Mouse (Mus musculus): ENCODE data around the gene Mfsd2a.
A peak's percentile ranks its signal among the peaks of the same experiment; 100 is the strongest.

The Mfsd2a gene

DNA sequence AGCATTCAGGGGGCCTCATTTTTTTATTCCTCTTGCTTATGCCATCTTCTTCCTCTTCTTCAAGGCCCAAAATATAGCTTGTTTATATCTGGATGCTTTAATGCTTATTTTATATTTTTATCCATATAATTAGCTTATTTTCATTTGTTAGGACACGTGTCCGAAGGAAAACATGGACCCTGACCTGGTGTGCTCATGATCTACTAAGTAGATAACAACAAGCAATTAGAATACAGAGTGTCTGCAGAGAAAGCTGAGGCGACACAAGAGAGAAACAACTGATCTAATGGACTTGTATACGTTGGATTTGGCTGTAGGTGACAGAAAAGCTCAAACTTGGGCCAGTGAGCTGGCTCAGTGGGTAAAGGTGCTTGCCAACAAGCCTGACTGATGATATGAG, 15.9 kb upstream of the Mfsd2a start:
- no peak for DNase-seq

GRCm38 (mm10) chr4:122974976-122975520, 14.1 kb upstream of the Mfsd2a start:
- DNase-seq, result no peak

- no peak for DNase-seq
Observed at GRCm38 (mm10) chr4:122972056-122972455, 11.1 kb upstream of the Mfsd2a start.

- no peak for DNase-seq
Observed at GRCm38 (mm10) chr4:122971646-122972045, 10.7 kb upstream of the Mfsd2a start.

GRCm38 (mm10) chr4:122971191-122971590, 10.2 kb upstream of the Mfsd2a start:
- DNase-seq, result no peak

- peak; percentile 15 to 42 for DNase-seq
Observed at GRCm38 (mm10) chr4:122968106-122968505, 7.1 kb upstream of the Mfsd2a start.

DNA sequence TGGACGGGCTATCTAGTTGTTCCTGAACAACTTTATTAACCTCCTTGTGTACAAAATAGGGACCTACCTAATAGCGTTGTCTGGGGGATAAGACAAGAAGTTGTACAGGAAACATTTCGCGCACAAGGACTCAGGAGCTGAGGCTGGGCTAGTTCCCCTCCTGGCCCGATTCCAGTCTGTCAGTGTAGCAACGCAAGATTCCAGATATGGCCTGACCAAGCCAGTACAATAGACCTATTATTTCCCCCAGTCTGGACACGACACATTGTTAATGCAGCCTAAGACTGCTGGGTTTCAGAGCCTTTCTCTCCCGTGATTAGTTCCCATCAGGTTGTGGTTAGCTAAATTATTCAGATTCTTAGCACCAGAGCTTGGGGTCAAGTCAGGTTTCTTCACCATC, 1.8 kb upstream of the Mfsd2a start:
- DNase-seq, result no peak

- no peak for DNase-seq
Observed at GRCm38 (mm10) chr4:122961589-122961988, 601 bp upstream of the Mfsd2a start.

DNA sequence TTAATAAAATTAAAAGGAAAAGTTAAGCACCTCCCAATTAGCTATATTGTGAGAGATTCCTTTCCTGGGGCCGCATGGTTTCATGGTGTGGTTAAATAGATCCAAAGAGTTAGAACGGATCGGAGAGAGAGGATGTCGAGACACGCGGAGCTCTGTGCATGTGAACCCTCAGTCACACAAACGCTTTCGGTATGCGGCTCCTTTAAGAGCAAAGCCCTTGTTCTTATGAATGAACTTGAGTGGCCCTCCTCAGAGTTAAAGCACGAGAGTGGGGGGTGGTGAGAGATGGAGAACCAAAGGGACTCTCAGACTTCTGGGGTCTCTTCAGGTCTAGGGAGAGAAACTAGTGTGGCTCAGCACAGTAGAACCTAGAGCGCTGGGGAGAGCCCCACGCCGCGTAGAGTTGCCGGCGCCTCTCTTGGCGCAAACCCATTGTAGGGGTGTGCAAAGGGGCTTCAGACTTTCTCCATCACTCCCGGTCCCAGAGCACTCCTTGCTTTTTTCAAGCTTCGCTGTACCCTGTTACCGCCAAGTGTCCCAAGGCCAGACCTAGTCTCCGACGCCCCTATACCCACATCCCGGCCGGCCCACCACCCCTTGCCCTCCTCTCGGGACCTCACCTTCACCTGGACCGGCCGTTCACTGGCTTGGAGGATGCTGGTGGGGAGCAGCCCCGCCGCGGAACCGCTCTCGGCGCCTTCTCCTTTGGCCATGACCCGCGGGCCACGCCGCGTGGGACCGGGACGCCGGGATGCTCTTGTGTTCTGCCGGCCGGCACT, 478 bp downstream of the Mfsd2a start:
- peak in 1 of 2 experiments; percentile 18 for DNase-seq

- no peak for DNase-seq
Observed at GRCm38 (mm10) chr4:122959816-122960215, 1.2 kb downstream of the Mfsd2a start.

- no peak for DNase-seq
Observed at GRCm38 (mm10) chr4:122958491-122959031, 2.4 kb downstream of the Mfsd2a start.

DNA sequence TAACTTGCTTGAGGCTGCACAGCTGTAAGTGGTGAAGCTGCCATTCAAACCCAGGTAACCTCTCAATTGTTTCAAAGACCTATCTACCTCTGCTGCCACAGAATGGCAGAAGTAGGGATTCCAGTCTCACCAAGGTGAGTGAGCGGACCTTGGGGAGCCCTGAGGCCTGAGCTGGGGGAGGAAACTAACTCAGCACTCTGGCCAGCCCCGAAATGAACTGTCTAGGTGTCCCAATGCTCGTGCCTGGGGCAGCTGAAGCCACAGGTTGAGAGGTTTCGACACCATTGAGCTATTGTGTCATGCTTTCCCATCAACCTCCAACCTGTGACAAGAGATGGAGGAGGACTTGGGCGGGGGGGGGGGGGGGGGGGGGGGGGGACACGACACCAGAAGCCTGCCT, 4.7 kb downstream of the Mfsd2a start:
- DNase-seq, result no peak

GRCm38 (mm10) chr4:122955412-122956136, 5.4 kb downstream of the Mfsd2a start:
- peak; percentile 86 to 92 for DNase-seq

DNA sequence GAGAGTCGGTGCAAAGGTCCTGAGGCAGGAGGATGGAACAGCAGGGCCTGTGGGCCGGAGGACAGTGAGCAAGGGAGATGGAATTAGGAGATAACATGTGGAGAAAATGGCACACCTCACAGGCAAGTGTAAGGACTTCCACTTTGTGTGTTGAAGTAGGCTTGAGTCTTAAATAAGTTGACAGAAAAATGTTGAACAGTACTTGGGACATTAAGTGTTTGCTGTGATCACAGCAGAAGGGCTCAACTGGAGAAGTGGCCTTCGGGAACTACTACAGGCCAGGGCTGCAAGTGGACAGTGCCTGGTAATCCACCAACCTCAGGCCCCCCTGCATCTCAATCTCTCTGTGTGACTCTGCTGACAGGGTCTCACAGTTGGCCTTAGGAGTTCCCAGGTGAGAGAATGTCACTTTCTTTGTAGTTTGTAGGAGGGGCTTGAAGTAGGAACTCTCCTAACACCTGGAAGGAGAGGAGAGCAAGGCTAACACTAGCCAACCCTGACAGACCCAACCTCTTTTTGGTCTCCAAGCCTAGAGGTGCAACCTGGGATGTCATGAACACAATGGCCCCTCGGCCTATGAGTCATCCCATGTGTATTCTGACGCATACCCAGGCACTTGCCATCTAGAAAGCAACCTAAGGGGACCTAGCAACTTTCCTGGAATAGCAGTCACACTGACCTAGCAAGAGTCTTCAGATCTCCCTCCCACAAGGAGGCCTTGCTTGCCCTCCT, 6.1 kb downstream of the Mfsd2a start:
- DNase-seq, result no peak

- DNase-seq, result no peak
Observed at GRCm38 (mm10) chr4:122949096-122949495, 11.9 kb downstream of the Mfsd2a start.

DNA sequence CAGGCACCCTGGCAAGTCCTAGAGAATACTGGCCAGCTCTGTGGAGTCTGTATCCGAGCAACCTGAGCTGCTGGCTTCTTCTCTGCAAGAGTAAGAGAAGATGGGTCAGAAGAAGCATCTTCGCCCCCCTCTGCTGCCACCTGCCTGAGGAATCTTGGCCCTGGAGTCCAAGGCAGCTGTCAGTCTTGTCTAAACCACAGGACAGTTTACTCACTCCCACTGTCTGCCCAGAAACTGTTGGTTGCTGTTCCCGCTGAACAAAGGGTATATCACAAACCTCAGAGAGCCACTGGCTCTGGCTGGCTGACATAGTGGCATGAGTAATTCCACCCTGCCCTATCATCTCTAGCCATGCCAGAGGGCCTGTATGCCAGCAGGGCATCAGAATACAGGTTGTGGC, 13.8 kb downstream of the Mfsd2a start:
- no peak for DNase-seq

DNA sequence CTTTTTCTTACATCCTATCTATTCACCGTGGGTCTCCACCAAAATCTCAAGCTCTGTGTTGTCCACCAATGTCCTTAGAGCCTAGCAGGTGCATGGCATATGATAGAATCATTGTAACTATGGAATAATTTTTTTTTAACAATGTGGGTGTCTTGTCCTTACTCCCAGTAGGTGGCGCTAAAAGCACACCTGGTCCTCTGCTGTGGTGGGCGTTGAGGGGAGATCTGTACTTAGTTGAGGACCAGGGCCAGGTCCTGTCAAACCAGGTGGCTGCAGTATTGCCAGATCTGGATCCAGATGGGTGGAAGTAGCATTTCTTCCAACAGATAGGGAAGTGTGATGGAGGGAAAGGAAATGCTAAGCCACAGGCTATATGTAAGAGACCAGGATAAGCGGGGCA, 16.6 kb downstream of the Mfsd2a start:
- peak; percentile 35 to 46 for DNase-seq

DNA sequence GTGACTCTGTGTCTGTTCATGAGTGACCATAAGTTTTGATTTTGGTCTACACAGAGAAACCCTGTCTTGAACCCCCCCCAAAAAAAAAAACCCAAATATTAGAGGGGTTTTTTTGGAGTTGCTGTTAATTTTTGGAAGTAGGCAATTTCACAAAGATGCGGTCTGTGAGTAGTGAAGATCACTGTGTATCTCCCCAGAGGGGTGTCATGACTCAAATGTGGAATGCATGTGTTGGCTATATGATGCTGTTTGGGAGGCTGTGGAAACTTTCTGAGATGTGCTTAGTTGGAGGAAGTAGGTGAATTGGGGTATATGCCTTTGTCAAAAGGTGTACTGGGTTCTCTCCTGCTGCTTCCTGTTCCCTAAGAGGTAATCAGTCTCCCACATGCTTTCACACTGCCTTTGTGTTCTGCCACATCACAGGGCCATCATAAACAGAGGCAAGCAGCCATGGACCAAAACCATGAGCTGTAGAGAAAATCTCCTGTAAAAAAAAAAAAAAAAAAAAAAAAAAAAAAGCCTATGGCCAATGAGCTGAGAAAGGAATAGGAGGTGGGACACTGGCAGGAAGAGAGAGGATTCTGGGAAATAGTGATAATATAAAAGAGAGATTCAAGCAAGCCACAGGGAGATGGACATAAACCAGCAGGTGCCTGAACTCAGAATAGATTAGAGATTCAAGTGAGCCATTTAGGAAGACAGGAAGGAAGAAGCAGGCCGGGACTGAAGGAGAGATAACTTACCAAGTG, 21.8 kb downstream of the Mfsd2a start:
- no peak for DNase-seq

GRCm38 (mm10) chr4:122937489-122937888, 23.5 kb downstream of the Mfsd2a start:
- DNase-seq, result no peak

- no peak for DNase-seq
Observed at GRCm38 (mm10) chr4:122935466-122936099, 25.4 kb downstream of the Mfsd2a start.

- peak; percentile 73 to 86 for DNase-seq
Observed at GRCm38 (mm10) chr4:122933857-122934256, 27.1 kb downstream of the Mfsd2a start.

All from thymus, postnatal 36 days (tissue).